16 mouse cellular contexts compared by ENCODE assay signal in genomic region chr15:8291251-8291650, GRCm38 (mm10).
A peak's percentile ranks its signal among the peaks of the same experiment; 100 is the strongest.
DNase-seq lines count a peak whose midpoint lies in the region; ATAC-seq lines count a peak whose summit lies in the region.
"Had no signal": no experiment of that assay in that cellular context is flagged by ENCODE, and none has a peak within 500 bp of the region (broad histone marks: within the 10 kb centered on the region; RNA-seq: fewer than 3 reads in every experiment).

No protein-coding gene starts in this region.

- no peak overlapping the region for H3K4me3 ChIP-seq in heart, embryonic 11.5 days (ENCODE audit: low read depth, low read length)
- H3K4me3 ChIP-seq in kidney, embryonic 15.5 days (replicated peaks), result no peak overlapping the region
- H3K4me3 ChIP-seq in limb, embryonic 10.5 days, result no peak overlapping the region
- H3K4me3 ChIP-seq: forebrain, embryonic 10.5 days; heart, embryonic 12.5 days; left cerebral cortex, adult 2 months; megakaryocyte, embryonic 14.5 days; neural tube, embryonic 13.5 days had no signal

- WGBS in heart, embryonic 11.5 days (ENCODE audit: insufficient replicate concordance), result 87% methylated on average over 14 of the region's 14 CpGs
- 93% methylated on average over 14 of the region's 14 CpGs for WGBS in kidney, embryonic 15.5 days
- WGBS in limb, embryonic 10.5 days, result 92% methylated on average over 14 of the region's 14 CpGs

- no peaks in the 10 kb centered on the region for H3K9me3 ChIP-seq in heart, embryonic 11.5 days (replicated peaks; ENCODE audit: control insufficient read depth, low read length)
- H3K9me3 ChIP-seq in kidney, embryonic 15.5 days (replicated peaks), result no peaks in the 10 kb centered on the region
- no peaks in the 10 kb centered on the region for H3K9me3 ChIP-seq in limb, embryonic 10.5 days (replicated peaks)
- H3K9me3 ChIP-seq: forebrain, embryonic 10.5 days; heart, embryonic 12.5 days; megakaryocyte, embryonic 14.5 days; neural tube, embryonic 13.5 days had no signal

- peaks cover 25% of the 10 kb centered on the region for H3K36me3 ChIP-seq in heart, embryonic 11.5 days (ENCODE audit: control insufficient read depth, insufficient read depth, low read length)
- peaks cover 63% of the 10 kb centered on the region for H3K36me3 ChIP-seq in kidney, embryonic 15.5 days
- peaks cover 69% of the 10 kb centered on the region for H3K36me3 ChIP-seq in limb, embryonic 10.5 days

- no peak overlapping the region for H3K4me2 ChIP-seq in heart, embryonic 11.5 days
- H3K4me2 ChIP-seq in kidney, embryonic 15.5 days, result no peak overlapping the region
- H3K4me2 ChIP-seq: heart, embryonic 12.5 days; neural tube, embryonic 13.5 days had no signal

- no peak overlapping the region for H3K9ac ChIP-seq in heart, embryonic 11.5 days (ENCODE audit: low read depth, low read length)
- no peak overlapping the region for H3K9ac ChIP-seq in kidney, embryonic 15.5 days
- H3K9ac ChIP-seq: heart, embryonic 12.5 days; liver, embryonic 14.5 days; neural tube, embryonic 13.5 days had no signal

- DNase-seq in heart, adult 11 months, result peak; percentile 87
- DNase-seq in kidney, postnatal 36 days, result peak; percentile 10 to 31
- peak; percentile 24 for DNase-seq in Muller cell, postnatal 12 days (ENCODE audit: inconsistent ontology term)
- peak; percentile 37 for DNase-seq in limb, embryonic 10.5 days (ENCODE audit: low spot score)
- no peak for DNase-seq in thymus, postnatal 4 days
- DNase-seq: adrenal gland, adult 8-10 months; cerebellum, adult 18-20 months had no signal

- no peaks in the 10 kb centered on the region for H3K27me3 ChIP-seq in heart, embryonic 11.5 days (ENCODE audit: control insufficient read depth, insufficient read depth, low read length)
- H3K27me3 ChIP-seq in kidney, embryonic 15.5 days, result no peaks in the 10 kb centered on the region
- no peaks in the 10 kb centered on the region for H3K27me3 ChIP-seq in limb, embryonic 10.5 days (ENCODE audit: low read depth, poor library complexity, severe bottlenecking)
- H3K27me3 ChIP-seq: heart, embryonic 12.5 days; megakaryocyte, embryonic 14.5 days; neural tube, embryonic 13.5 days had no signal

- no peak for ATAC-seq in heart, embryonic 11.5 days (replicated peaks; ENCODE audit: insufficient number of reproducible peaks, low FRiP score, low TSS enrichment)
- no peak for ATAC-seq in kidney, embryonic 15.5 days (replicated peaks; ENCODE audit: low FRiP score)
- no peak for ATAC-seq in activated CD4-positive, CD25-positive, alpha-beta regulatory T cell, adult 4 months

- H3K27ac ChIP-seq in heart, embryonic 11.5 days (ENCODE audit: low read depth, low read length), result no peak overlapping the region
- no peak overlapping the region for H3K27ac ChIP-seq in kidney, embryonic 15.5 days
- H3K27ac ChIP-seq in limb, embryonic 10.5 days, result no peak overlapping the region
- H3K27ac ChIP-seq: forebrain, embryonic 10.5 days; left cerebral cortex, adult 2 months; liver, embryonic 14.5 days; neural tube, embryonic 13.5 days had no signal

- H3K4me1 ChIP-seq in heart, embryonic 11.5 days (ENCODE audit: control insufficient read depth, insufficient read depth, low read length), result no peaks in the 10 kb centered on the region
- H3K4me1 ChIP-seq in kidney, embryonic 15.5 days, result no peaks in the 10 kb centered on the region
- H3K4me1 ChIP-seq in limb, embryonic 10.5 days, result no peaks in the 10 kb centered on the region
- H3K4me1 ChIP-seq: forebrain, embryonic 10.5 days; heart, embryonic 12.5 days; megakaryocyte, embryonic 14.5 days; neural tube, embryonic 13.5 days had no signal
